Mouse (Mus musculus) MEL-GATA-1-ER (cell line): ENCODE measurements around the gene Srsf1.

ENCODE experiments used
- DNase-seq: peaks from one replicate; pipeline ENCODE4 v3.0.0-alpha.2; 2012; ENCODE audit warnings: low read depth; ENCODE audit errors: extremely low read depth

Gene Srsf1

GRCm38 (mm10) chr11:88071113-88071512 lies 23.9 kb downstream of the Srsf1 start:
- DNase-seq = no peak

- no peak for DNase-seq
Measured at GRCm38 (mm10) chr11:88073343-88073875, 26.2 kb downstream of the Srsf1 start.

- DNase-seq = no peak
Measured at GRCm38 (mm10) chr11:88075701-88076100, 28.5 kb downstream of the Srsf1 start.

GRCm38 (mm10) chr11:88076394-88076793 lies 29.2 kb downstream of the Srsf1 start:
- DNase-seq = no peak

GRCm38 (mm10) chr11:88083699-88084098 lies 36.5 kb downstream of the Srsf1 start:
- no peak for DNase-seq

GRCm38 (mm10) chr11:88086737-88087627 lies 39.8 kb downstream of the Srsf1 start:
- no peak for DNase-seq

GRCm38 (mm10) chr11:88089150-88089549 lies 42.0 kb downstream of the Srsf1 start:
- no peak for DNase-seq

- no peak for DNase-seq
Measured at GRCm38 (mm10) chr11:88090293-88090692, 43.1 kb downstream of the Srsf1 start.

- no peak for DNase-seq
Measured at GRCm38 (mm10) chr11:88091949-88092348, 44.8 kb downstream of the Srsf1 start.

GRCm38 (mm10) chr11:88097173-88097572 lies 50.0 kb downstream of the Srsf1 start:
- DNase-seq = no peak

- DNase-seq = no peak
Measured at GRCm38 (mm10) chr11:88098021-88098729, 51.0 kb downstream of the Srsf1 start, which contains the start of gene Cuedc1. TSS of gene Cuedc1 (plus strand) at chr11:88098058.

- DNase-seq = no peak
Measured at GRCm38 (mm10) chr11:88098787-88099598, 51.8 kb downstream of the Srsf1 start.

GRCm38 (mm10) chr11:88099599-88100023 lies 52.4 kb downstream of the Srsf1 start:
- no peak for DNase-seq

- DNase-seq = no peak
Measured at GRCm38 (mm10) chr11:88100170-88100569, 53.0 kb downstream of the Srsf1 start.
